10 mouse cellular contexts compared by ENCODE assay signal in genomic region chr15:79096556-79096955, GRCm38 (mm10). TPM values are rescaled to one million over a fixed set of nuclear protein-coding genes. Genes with fewer than 3 reads are reported as not detected.
A peak's percentile ranks its signal among the peaks of the same experiment; 100 is the strongest.
DNase-seq lines count a peak whose midpoint lies in the region; ATAC-seq and TF ChIP-seq lines count a peak whose summit lies in the region.
"Had no signal": no experiment of that assay in that cellular context is flagged by ENCODE, and none has a peak within 500 bp of the region (broad histone marks: within the 10 kb centered on the region; RNA-seq: fewer than 3 reads in every experiment).

No protein-coding gene starts in this region.

- intact Hi-C loops in gastrocnemius, postnatal 14 days (cut with DNase I; ENCODE audit: low total_unique reads) = no loop called here

- TF ChIP-seq POLR2A in cerebellum, adult 2 months (IDR thresholded peaks at IDR 0.05; ENCODE audit: borderline replicate concordance, insufficient read depth, low read length) = no peak

- H3K4me1 ChIP-seq in heart, embryonic 16.5 days (ENCODE audit: control insufficient read depth, insufficient read depth, low read length) = peaks cover 53% of the 10 kb centered on the region
- H3K4me1 ChIP-seq in liver, postnatal 0 days (ENCODE audit: insufficient read depth) = peaks cover 9% of the 10 kb centered on the region
- H3K4me1 ChIP-seq in cerebellum, adult 2 months (ENCODE audit: control insufficient read depth, insufficient read depth, low read length) = no peaks in the 10 kb centered on the region

- no peak for ATAC-seq in heart, embryonic 16.5 days (replicated peaks; ENCODE audit: extremely low read depth, insufficient read depth, low FRiP score)
- ATAC-seq in liver, postnatal 0 days = no peak

- no peak for TF ChIP-seq EP300 in liver, postnatal 0 days (IDR thresholded peaks at IDR 0.05; ENCODE audit: low read depth)

- DNase-seq in gastrocnemius, postnatal 14 days = peak; percentile 33
- DNase-seq in gastrocnemius, adult 8-10 months (ENCODE audit: low spot score in 2 of 2) = no peak
- DNase-seq in MN1 (ENCODE audit: low spot score) = peak; percentile 52
- peak; percentile 74 for DNase-seq in kidney, postnatal 14 days
- no peak for DNase-seq in yolk sac, embryonic 10.5 days (ENCODE audit: low spot score)
- no peak for DNase-seq in liver, postnatal 0 days
- DNase-seq in cerebellum, adult 2 months = no peak
- DNase-seq: cerebellum, adult 18-20 months; liver had no signal

- peak overlapping the region; percentile 68 for H3K9ac ChIP-seq in heart, embryonic 16.5 days (ENCODE audit: low read length)
- no peak overlapping the region for H3K9ac ChIP-seq in liver, postnatal 0 days (replicated peaks)

- H3K27ac ChIP-seq in heart, embryonic 16.5 days (ENCODE audit: low read length) = peak overlapping the region; percentile 99
- no peak overlapping the region for H3K27ac ChIP-seq in liver, postnatal 0 days (ENCODE audit: low read depth)
- no peak overlapping the region for H3K27ac ChIP-seq in cerebellum, adult 2 months (ENCODE audit: insufficient read depth, low read length)

- no peak for TF ChIP-seq CTCF in liver, postnatal 0 days (IDR thresholded peaks at IDR 0.05; ENCODE audit: low read depth)
- TF ChIP-seq CTCF in cerebellum, adult 2 months (IDR thresholded peaks at IDR 0.05; ENCODE audit: borderline replicate concordance, insufficient read depth, low read depth, low read length) = no peak

- H3K4me2 ChIP-seq in heart, embryonic 16.5 days (ENCODE audit: low read depth, low read length) = no peak overlapping the region
- no peak overlapping the region for H3K4me2 ChIP-seq in liver, postnatal 0 days (ENCODE audit: low read depth, low read length)

- H3K36me3 ChIP-seq in heart, embryonic 16.5 days (ENCODE audit: control insufficient read depth, insufficient read depth) = peaks cover 24% of the 10 kb centered on the region
- H3K36me3 ChIP-seq in liver, postnatal 0 days (replicated peaks; ENCODE audit: insufficient read depth, low read length) = peaks cover 27% of the 10 kb centered on the region

- WGBS in heart, embryonic 16.5 days = 43% methylated on average over 3 of the region's 3 CpGs
- WGBS in liver, postnatal 0 days (ENCODE audit: insufficient replicate concordance) = 72% methylated on average over 3 of the region's 3 CpGs
- 52% methylated on average over 3 of the region's 3 CpGs for WGBS in cerebellum, adult 2 months

- H3K27me3 ChIP-seq in heart, embryonic 16.5 days (ENCODE audit: control insufficient read depth, insufficient read depth, low read length) = no peaks in the 10 kb centered on the region
- no peaks in the 10 kb centered on the region for H3K27me3 ChIP-seq in liver, postnatal 0 days (ENCODE audit: insufficient read depth, low read length)
- no peaks in the 10 kb centered on the region for H3K27me3 ChIP-seq in cerebellum, adult 2 months (ENCODE audit: control insufficient read depth, insufficient read depth, low read length)

- no peaks in the 10 kb centered on the region for H3K9me3 ChIP-seq in heart, embryonic 16.5 days (replicated peaks; ENCODE audit: control insufficient read depth, low read length)
- H3K9me3 ChIP-seq in liver, postnatal 0 days (ENCODE audit: low read length) = no peaks in the 10 kb centered on the region

- no peak overlapping the region for H3K4me3 ChIP-seq in heart, embryonic 16.5 days (ENCODE audit: low read length)
- H3K4me3 ChIP-seq in liver, postnatal 0 days (ENCODE audit: low read depth, low read length) = no peak overlapping the region
- no peak overlapping the region for H3K4me3 ChIP-seq in cerebellum, adult 2 months (replicated peaks; ENCODE audit: insufficient read depth, low read depth, low read length)

RNA-seq across cellular contexts. Expression of gene Micall1, which starts 12.1 kb away (rescaled TPM):
- 10 to 100 TPM; 14.4 to 15.8 TPM for total RNA-seq in gastrocnemius, postnatal 14 days (2021)
- 10 to 100 TPM in 3 of 4 experiments, 1 to 10 TPM in 1; 9.8 to 12.6 (median 11.2) TPM for total RNA-seq in gastrocnemius, adult 8-10 months (2022)
- polyA plus RNA-seq in heart, embryonic 16.5 days (2015; fragmentation: Nextera tagmentation; extraction: Ambion mirVana) = 21.1 and 23.2 TPM in 2 replicates
- 0.92 and 1.3 TPM in 2 replicates for polyA plus RNA-seq in liver, postnatal 0 days (2015; fragmentation: Nextera tagmentation; extraction: Ambion mirVana)
- polyA plus RNA-seq in cerebellum, adult 2 months (2012; rRNA removed) = 35.9 and 37.0 TPM in 2 replicates

RNA-seq across cellular contexts. Expression of gene Eif3l, which starts 21.6 kb away (rescaled TPM):
- total RNA-seq in gastrocnemius, postnatal 14 days (2021) = 10 to 100 TPM; 65.8 to 69.7 TPM
- total RNA-seq in gastrocnemius, adult 8-10 months (2022) = 10 to 100 TPM; 57.8 to 60.8 (median 60.6) TPM
- polyA plus RNA-seq in heart, embryonic 16.5 days (2015; fragmentation: Nextera tagmentation; extraction: Ambion mirVana) = 151 and 161 TPM in 2 replicates
- polyA plus RNA-seq in liver, postnatal 0 days (2015; fragmentation: Nextera tagmentation; extraction: Ambion mirVana) = 70.9 and 76.4 TPM in 2 replicates
- 88.1 and 93.0 TPM in 2 replicates for polyA plus RNA-seq in cerebellum, adult 2 months (2012; rRNA removed)

RNA-seq across cellular contexts. Expression of gene Ankrd54, which starts 33.9 kb away (rescaled TPM):
- 1 to 10 TPM; 5.4 to 6.1 TPM for total RNA-seq in gastrocnemius, postnatal 14 days (2021)
- total RNA-seq in gastrocnemius, adult 8-10 months (2022) = 1 to 10 TPM; 3.1 to 5.8 (median 3.5) TPM
- 28.4 and 28.5 TPM in 2 replicates for polyA plus RNA-seq in heart, embryonic 16.5 days (2015; fragmentation: Nextera tagmentation; extraction: Ambion mirVana)
- polyA plus RNA-seq in liver, postnatal 0 days (2015; fragmentation: Nextera tagmentation; extraction: Ambion mirVana) = 21.3 and 22.5 TPM in 2 replicates
- polyA plus RNA-seq in cerebellum, adult 2 months (2012; rRNA removed) = 40.7 and 42.8 TPM in 2 replicates

RNA-seq across cellular contexts. Expression of gene Polr2f, which starts 44.3 kb away (rescaled TPM):
- total RNA-seq in gastrocnemius, postnatal 14 days (2021) = 10 to 100 TPM; 62.4 to 74.9 TPM
- total RNA-seq in gastrocnemius, adult 8-10 months (2022) = 10 to 100 TPM; 57.8 to 75.3 (median 70.3) TPM
- 222 and 262 TPM in 2 replicates for polyA plus RNA-seq in heart, embryonic 16.5 days (2015; fragmentation: Nextera tagmentation; extraction: Ambion mirVana)
- polyA plus RNA-seq in liver, postnatal 0 days (2015; fragmentation: Nextera tagmentation; extraction: Ambion mirVana) = 129 and 130 TPM in 2 replicates
- polyA plus RNA-seq in cerebellum, adult 2 months (2012; rRNA removed) = 107 and 110 TPM in 2 replicates

RNA-seq across cellular contexts. Expression of gene 1700088E04Rik, which starts 44.5 kb away (rescaled TPM):
- 1 to 10 TPM in 1 of 2 experiments, under 1 TPM in 1; 0.43 to 1.1 TPM for total RNA-seq in gastrocnemius, postnatal 14 days (2021)
- 1 to 10 TPM in 1 of 4 experiments, under 1 TPM in 3; 0.36 to 1.5 (median 0.80) TPM for total RNA-seq in gastrocnemius, adult 8-10 months (2022)
- polyA plus RNA-seq in heart, embryonic 16.5 days (2015; fragmentation: Nextera tagmentation; extraction: Ambion mirVana) = 11.0 and 12.0 TPM in 2 replicates
- 0.72 and 1.2 TPM in 2 replicates for polyA plus RNA-seq in liver, postnatal 0 days (2015; fragmentation: Nextera tagmentation; extraction: Ambion mirVana)
- 6.7 and 10.8 TPM in 2 replicates for polyA plus RNA-seq in cerebellum, adult 2 months (2012; rRNA removed)

Comparison
In these comparisons a context has a peak if more than half of its experiments do, and no peak if none do; other contexts are left out.
1. DNase-seq: peak in gastrocnemius, postnatal 14 days (single experiment), MN1 (single experiment) and kidney, postnatal 14 days (single experiment); none in gastrocnemius, adult 8-10 months (0 of 2), yolk sac, embryonic 10.5 days (single experiment), liver, postnatal 0 days (single experiment) and cerebellum, adult 2 months (0 of 2).